Mouse (Mus musculus): ENCODE measurements around the gene Mettl24. TPM values are rescaled to one million over a fixed set of nuclear protein-coding genes. Genes with fewer than 3 reads are reported as not detected.

Gene Mettl24
- total RNA-seq, 2 experiments from 2014 or later: 2.2 to 2.6 TPM

DNA sequence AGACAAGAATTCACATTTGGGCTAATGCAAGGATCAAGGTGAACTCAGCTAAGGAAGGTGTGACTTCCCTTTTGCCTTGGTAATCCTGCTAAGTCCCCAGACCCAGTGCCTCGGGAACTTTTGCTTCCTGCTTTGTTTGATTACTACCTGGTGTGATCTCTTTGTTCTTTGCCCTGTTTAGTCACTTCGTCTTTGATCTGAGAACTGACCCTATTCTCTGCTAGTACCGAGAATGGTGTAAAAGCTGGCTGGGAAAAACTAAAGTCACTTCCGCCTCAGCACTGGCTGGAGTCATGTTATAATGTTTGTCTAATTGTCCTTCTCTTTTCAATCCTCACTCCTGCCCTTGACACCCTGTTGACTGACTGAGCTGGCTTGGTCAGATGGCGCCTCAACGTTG, 133.4 kb downstream of the Mettl24 start:
- no peak for DNase-seq

DNA sequence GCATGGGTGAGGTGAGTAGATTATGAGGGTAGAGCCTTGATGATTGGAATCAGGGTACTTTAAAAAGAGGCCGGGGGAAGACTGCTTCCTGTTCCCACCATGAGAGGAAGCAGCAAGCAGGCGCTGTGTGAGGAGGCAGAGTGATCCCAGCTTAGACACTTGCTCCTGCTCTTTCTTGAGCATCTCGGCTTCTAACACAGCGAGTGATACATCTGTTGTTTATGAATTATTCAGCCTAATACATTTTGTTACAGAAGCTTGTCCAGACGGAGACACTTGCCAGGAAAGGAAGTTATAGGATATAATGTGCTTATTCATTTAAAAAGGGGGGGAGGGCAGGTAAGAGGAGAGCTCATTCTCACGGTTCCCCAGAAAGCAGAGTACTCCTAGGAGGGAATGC, 142.9 kb downstream of the Mettl24 start:
- DNase-seq: no peak

DNA sequence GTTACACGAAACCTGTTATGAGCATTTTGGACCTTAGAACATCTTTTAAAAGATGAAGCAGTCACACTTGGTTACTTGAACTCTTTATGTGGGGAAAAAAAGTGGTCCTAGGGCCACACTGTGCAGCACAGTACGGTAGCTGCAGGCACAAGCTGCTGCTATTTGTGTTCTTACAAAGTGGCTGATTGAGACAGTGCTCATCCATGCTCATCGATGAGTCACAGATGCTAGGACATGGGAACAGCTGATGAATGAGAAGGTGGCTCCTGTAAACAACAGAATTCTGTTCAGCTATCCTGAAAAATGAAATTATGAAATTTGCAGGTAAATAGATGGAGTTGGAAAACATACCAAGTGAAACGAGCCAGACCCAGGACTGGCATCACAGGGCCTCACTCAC, 144.6 kb downstream of the Mettl24 start:
- DNase-seq: no peak

DNA sequence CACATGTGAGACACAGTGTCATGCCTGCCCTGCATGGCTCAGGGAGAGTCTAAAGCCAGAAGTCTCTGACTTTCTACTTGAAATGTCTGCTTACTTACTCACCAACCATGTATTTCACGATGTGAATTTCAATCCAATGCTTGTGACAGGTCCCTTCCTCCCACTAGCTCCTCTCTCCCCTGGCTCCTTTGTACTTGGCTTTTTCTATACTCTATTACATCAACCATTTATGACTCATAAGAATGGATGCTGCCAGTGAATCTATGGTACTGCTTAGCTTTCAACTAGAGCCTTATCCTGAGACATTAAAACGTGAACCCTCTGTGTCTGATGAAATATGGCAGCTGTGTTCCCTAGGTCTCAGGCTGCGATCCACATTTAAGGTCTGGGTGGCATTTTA, 147.2 kb downstream of the Mettl24 start:
- no peak for DNase-seq

DNA sequence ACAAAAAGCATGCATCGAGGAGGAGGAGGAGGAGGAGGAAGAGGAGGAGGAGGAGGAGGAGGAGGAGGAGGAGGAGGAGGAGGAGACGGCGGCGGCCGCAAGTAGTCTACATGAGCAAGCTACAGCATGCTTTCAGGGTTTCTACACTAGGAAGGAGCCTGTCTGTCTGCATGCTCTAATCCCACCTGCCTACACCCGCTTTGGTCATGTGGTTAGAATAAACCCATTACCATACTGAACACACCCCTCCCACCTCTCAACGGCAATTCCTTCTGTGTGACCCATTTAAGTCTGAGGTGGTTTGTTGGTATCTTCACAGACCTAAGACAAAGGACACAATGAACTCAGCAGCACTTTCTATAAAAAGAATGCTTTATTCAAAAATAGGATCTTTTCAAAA, 148.2 kb downstream of the Mettl24 start:
- no peak for DNase-seq

DNA sequence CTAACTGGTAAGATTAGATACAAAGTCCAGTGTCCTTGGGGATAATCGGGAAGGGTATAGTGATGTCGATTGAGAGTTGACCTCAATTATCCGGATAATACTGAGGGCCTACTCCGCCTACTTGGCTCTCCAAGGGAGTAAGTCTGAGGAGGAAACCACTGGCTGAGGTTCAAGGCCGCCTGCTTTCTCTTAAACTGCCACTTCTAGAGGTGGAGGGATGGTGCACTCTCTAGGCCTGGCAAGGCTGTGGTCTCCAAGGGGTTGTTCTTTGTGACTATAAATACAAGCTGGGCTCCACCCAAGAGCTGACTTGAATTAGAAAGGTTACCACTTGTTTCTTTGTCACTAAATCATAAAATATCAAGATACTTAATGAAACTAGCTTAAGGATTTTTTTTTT, 157.0 kb downstream of the Mettl24 start:
- DNase-seq: peak; percentile 32

DNA sequence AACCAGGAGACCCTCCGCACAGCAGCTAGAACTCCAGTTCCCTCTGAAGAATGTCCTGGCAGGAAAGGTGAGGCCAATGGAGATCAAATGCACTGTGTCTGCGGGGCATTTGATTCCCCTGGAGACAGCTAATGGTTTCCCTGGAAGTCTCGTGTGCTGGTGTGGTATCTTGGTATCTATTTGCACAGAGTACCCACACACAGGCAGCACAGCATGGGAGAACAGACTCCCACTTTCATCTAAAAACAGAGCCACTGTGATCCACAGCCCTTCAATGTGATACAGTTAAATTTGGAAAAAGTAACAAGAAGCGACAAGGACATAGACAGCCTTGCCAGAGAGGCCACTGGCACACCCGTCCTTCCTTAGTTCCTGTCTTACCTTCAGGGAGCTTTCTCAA, 160.8 kb downstream of the Mettl24 start:
- DNase-seq: no peak

DNA sequence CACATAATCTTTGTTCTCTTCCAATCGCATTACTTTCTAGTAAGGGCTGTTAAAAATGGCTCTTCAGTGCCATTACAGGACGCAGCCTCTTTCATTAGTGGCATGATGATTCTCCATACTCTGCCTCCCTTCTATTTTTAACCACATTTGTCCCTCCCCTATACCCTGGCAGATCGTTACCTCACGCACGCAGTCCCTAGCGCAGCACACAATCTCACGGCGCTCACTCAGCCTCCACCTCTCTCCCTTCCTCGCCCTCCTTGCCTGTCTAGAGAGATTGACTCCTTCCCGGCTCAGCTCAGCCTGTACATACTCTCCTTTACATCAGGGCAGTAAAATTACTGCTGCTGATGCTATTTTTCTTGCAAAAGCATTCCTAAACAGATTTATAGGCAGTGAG, 161.5 kb downstream of the Mettl24 start:
- DNase-seq: peak; percentile 14

DNA sequence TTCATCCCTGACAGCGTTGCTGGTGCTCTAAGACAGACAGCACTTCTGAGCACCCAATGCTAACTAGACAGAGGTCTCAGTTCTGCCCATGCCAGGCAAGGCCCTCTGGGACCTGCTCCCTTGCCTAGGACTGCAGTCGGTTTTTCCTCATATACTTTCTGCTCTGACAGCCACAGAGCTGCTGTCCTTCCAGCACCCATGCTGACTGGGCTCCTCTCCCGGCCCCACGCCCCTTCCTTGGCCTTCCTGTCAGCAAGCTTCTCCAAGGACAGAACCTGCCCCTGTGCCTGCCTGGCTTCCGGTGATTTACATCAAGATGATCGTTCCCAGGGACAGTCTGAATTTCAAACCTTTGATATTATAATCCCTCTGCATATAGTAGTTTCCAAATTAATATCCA, 162.5 kb downstream of the Mettl24 start:
- peak; percentile 10 for DNase-seq

DNA sequence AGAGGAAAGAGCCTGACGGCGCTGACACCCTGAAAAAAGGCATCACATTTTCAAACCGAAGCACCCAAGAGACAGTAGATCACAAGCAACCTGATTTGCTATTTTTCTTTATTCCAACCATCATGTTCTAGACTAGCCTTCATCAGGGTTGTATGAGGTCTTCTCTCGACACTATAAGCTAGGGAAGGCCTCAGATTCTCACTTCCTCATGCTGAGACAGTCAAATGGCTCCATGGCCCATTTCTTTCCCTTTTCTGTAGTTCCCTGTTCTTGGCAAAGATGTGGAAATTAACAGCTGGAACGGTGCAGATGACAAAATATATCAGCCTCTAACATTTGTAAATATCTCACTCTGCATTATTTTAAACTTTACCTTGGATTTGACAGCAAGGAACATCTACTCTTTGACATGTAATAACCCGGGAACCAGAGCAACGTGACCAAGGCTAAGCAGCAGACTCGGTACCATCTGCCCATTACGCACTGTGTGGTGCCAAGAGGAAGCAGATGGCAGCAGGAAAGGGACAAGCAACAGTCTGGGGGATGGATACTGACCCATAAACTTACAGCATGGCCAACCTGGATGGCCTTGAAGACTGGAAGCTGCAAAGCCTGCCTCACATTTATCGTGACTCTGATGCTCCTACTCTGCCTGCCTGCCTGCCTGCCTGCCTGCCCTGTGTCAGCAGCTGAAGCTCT, 164.2 kb downstream of the Mettl24 start:
- DNase-seq: no peak

DNA sequence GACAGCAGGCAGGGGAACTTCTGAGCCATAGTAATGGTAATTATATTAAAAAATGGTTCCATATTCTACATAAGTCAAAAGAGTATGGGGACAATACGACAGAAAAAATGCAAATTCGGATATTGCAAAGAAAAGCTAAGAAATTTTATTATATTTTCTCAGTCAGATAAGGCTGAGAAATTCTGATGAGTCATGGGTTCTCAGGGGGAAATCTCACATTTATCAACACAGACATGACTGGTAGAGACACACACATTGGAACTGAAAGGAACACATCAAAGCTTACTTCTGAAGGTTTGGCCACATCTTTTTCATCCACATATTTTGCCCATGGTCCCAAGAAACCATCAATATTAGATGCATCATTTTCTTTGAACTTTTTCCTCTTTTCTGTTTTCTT, 167.6 kb downstream of the Mettl24 start:
- DNase-seq: no peak

DNA sequence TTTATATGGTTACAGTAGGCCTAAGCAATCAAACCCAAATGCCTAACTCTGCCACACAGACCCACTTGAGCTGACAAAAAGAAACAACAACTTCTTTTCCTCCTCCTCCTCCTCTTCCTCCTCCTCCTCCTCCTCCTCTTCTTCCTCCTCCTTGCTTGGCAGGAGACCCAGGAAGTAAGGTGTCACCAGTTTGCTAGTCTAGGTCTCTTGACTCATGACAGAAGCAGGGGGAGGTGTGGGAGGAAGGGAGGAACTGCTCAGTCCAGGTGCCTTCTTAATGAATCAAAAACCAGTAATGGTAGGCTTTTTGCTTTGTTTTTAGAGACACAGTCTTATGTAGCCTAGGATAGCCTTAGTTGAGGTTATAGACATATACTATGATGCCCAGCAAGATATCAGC, 168.1 kb downstream of the Mettl24 start:
- no peak for DNase-seq

DNA sequence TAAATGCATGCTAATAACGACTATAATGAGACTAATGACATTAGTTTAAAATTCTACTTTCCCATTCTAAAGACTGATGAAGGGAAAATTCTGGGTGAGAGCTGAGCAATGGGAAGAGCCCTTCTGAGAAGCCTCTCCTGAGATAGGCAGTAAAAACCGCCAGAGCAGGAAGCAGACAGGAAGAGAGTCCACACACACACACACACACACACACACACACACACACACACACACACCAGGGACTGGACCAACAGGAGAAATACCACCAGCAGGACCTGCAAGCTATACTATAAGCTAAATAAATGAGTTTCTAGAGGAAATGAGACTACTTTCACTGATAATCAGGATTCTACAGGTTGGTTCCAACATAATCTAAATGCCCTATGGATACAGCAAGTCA, 172.5 kb downstream of the Mettl24 start:
- DNase-seq: no peak

DNA sequence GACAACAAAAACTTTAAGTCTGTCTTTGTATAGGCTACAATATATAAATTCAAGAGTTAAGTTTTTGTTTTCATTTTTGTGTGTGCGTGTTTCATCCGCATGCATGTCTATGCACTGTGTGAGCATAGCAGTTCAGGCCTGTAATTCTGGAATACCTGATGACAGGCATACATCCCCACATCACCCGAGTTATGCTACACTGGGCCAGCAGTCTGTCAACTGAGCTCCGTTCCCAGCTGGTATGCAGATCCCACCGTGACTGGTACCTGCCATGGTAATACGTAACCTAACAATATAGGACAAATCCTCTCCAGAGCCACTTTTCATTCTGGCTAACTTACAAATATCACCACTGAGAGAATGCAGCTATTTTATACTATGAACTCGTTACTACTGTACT, 173.6 kb downstream of the Mettl24 start:
- DNase-seq: no peak

DNA sequence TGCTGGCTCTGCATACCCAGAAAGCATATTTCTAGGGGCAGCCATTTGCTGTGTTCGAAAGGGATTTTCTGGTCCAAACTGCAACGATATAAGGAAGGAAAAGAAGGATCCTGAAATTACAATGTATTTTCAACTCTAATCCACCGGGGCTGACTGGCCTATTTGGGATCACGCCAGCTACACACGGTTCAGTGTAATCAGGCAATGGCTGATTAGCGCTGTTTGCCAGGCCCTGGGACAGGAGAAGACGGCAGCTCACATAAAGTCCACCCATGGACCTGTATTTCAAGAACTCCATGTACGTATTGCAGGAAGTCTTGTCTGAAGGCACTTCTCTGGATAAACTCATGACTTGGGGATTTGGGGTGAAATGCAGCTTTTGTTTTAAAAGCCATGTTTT, 174.5 kb downstream of the Mettl24 start:
- DNase-seq: peak; percentile 64

Other genes starting within 250 kb of the Mettl24 start
- gene Slc22a16, start 112.9 kb upstream of the Mettl24 start, total RNA-seq (2021): not detected
- gene Ddo, start 53.3 kb upstream of the Mettl24 start, total RNA-seq (2021): 10 to 100 TPM; 23.4 to 24.7 TPM
- 10 to 100 TPM; 17.8 to 19.2 TPM for gene Cdc40, start 200.0 kb downstream of the Mettl24 start, total RNA-seq (2021)
- gene Wasf1, start 200.2 kb downstream of the Mettl24 start, total RNA-seq (2021): 1 to 10 TPM; 4.1 to 5.5 TPM